Mouse (Mus musculus): ENCODE data around the gene Olfr1123. TPM values are rescaled to one million over a fixed set of nuclear protein-coding genes. Genes with fewer than 3 reads are reported as not detected.

Gene Olfr1123
- total and polyA plus RNA-seq, 3 experiments: not detected

GRCm38 (mm10) chr2:87371726-87372125 is 44.7 kb upstream of the Olfr1123 start:
- TF ChIP-seq TBP (IDR thresholded peaks at IDR 0.05; ENCODE audit: low read depth, low read length): no peak
- TF ChIP-seq HCFC1 (IDR thresholded peaks at IDR 0.05; ENCODE audit: low read depth, low read length): no peak
- no peak for TF ChIP-seq E2F4 (IDR thresholded peaks at IDR 0.05; ENCODE audit: borderline replicate concordance, low read depth, low read length)
- TF ChIP-seq CHD2 (IDR thresholded peaks at IDR 0.05; ENCODE audit: low read length): no peak
- TF ChIP-seq ZMIZ1 (IDR thresholded peaks at IDR 0.05; ENCODE audit: low read depth, low read length): no peak
- TF ChIP-seq BHLHE40 (IDR thresholded peaks at IDR 0.05; ENCODE audit: borderline replicate concordance, low read depth, low read length): no peak
- no peak for TF ChIP-seq SMC3 (IDR thresholded peaks at IDR 0.05; ENCODE audit: low read depth, low read length)
- TF ChIP-seq NELFE (IDR thresholded peaks at IDR 0.05; ENCODE audit: low read depth, low read length): no peak
- TF ChIP-seq ELF1 (IDR thresholded peaks at IDR 0.05; ENCODE audit: low read depth, low read length): no peak
- TF ChIP-seq MEF2A (IDR thresholded peaks at IDR 0.05; ENCODE audit: extremely low read depth, insufficient replicate concordance, low read depth, low read length, poor library complexity, severe bottlenecking): no peak
- TF ChIP-seq MAFK (IDR thresholded peaks at IDR 0.05; ENCODE audit: borderline replicate concordance, low read depth, low read length): no peak
- TF ChIP-seq UBTF (IDR thresholded peaks at IDR 0.05; ENCODE audit: borderline replicate concordance, insufficient read depth, low read depth, low read length): no peak
- no peak for TF ChIP-seq ZC3H11A (IDR thresholded peaks at IDR 0.05; ENCODE audit: low read depth, low read length)
- TF ChIP-seq USF2 (IDR thresholded peaks at IDR 0.05; ENCODE audit: borderline replicate concordance in 1 of 2, insufficient read depth in 1 of 2, low read depth in 1 of 2, low read length in 2 of 2): no peak
- no peak for TF ChIP-seq USF1 (IDR thresholded peaks at IDR 0.05; ENCODE audit: low read depth, low read length)
- no peak for TF ChIP-seq CHD1 (IDR thresholded peaks at IDR 0.05; ENCODE audit: low read depth, low read length)
- no peak for TF ChIP-seq GATA1 (IDR thresholded peaks at IDR 0.05; ENCODE audit: low read depth, low read length)
- no peak for TF ChIP-seq EP300 (IDR thresholded peaks at IDR 0.05; ENCODE audit: low read depth in 1 of 2, low read length in 2 of 2)
- no peaks in the 10 kb centered on the region for H3K27me3 ChIP-seq (ENCODE audit: control insufficient read depth in 1 of 2, insufficient read depth in 2 of 2, low read length in 2 of 2)
- H3K79me2 ChIP-seq (ENCODE audit: control insufficient read depth, insufficient read depth, low read length, poor library complexity): no peaks in the 10 kb centered on the region
- H3K36me3 ChIP-seq (ENCODE audit: control insufficient read depth in 1 of 2, insufficient read depth in 2 of 2, low read length in 2 of 2): no peaks in the 10 kb centered on the region
- DNase-seq (ENCODE audit: low read depth, low spot score): no peak
- no peak overlapping the region for H3K27ac ChIP-seq (ENCODE audit: control insufficient read depth, low read depth, low read length)
- H3K4me1 ChIP-seq (ENCODE audit: control insufficient read depth in 1 of 2, insufficient read depth in 2 of 2, low read length in 2 of 2): no peaks in the 10 kb centered on the region
- no peak overlapping the region for H3K9ac ChIP-seq (ENCODE audit: control insufficient read depth, low read depth, low read length, poor library complexity, severe bottlenecking)
- H3K9me3 ChIP-seq (replicated peaks; ENCODE audit: insufficient read depth, low read length): no peaks in the 10 kb centered on the region
- no peak overlapping the region for H3K4me3 ChIP-seq (ENCODE audit: control insufficient read depth in 1 of 2, insufficient read depth in 1 of 2, low read depth in 2 of 2, low read length in 2 of 2)

- H3K9ac ChIP-seq (ENCODE audit: control insufficient read depth, low read depth, low read length, poor library complexity, severe bottlenecking): no peak overlapping the region
- H3K9me3 ChIP-seq (replicated peaks; ENCODE audit: insufficient read depth, low read length): no peaks in the 10 kb centered on the region
- no peak for TF ChIP-seq CTCF (IDR thresholded peaks at IDR 0.05 in 2 of 3, conservative IDR thresholded peaks at IDR 0.05 in 1 of 3; ENCODE audit: control insufficient read depth in 1 of 3, insufficient read depth in 1 of 3, low read depth in 2 of 3, low read length in 3 of 3, poor library complexity in 1 of 3, severe bottlenecking in 1 of 3)
- no peak for TF ChIP-seq MAFK (IDR thresholded peaks at IDR 0.05; ENCODE audit: borderline replicate concordance, low read depth, low read length)
- no peak for TF ChIP-seq RAD21 (IDR thresholded peaks at IDR 0.05; ENCODE audit: low read depth, low read length)
- no peak for TF ChIP-seq POLR2A (IDR thresholded peaks at IDR 0.05; ENCODE audit: control insufficient read depth in 1 of 2, insufficient read depth in 1 of 2, low read depth in 1 of 2, low read length in 2 of 2, poor library complexity in 1 of 2)
- TF ChIP-seq TCF12 (IDR thresholded peaks at IDR 0.05; ENCODE audit: low read depth, low read length): no peak
- DNase-seq (ENCODE audit: low read depth, low spot score): no peak
- H3K79me2 ChIP-seq (ENCODE audit: control insufficient read depth, insufficient read depth, low read length, poor library complexity): no peaks in the 10 kb centered on the region
- H3K36me3 ChIP-seq (ENCODE audit: control insufficient read depth in 1 of 2, insufficient read depth in 2 of 2, low read length in 2 of 2): no peaks in the 10 kb centered on the region
- H3K4me3 ChIP-seq (ENCODE audit: control insufficient read depth in 1 of 2, insufficient read depth in 1 of 2, low read depth in 2 of 2, low read length in 2 of 2): no peak overlapping the region
- H3K27ac ChIP-seq (ENCODE audit: control insufficient read depth, low read depth, low read length): no peak overlapping the region
- no peaks in the 10 kb centered on the region for H3K27me3 ChIP-seq (ENCODE audit: control insufficient read depth in 1 of 2, insufficient read depth in 2 of 2, low read length in 2 of 2)
- no peaks in the 10 kb centered on the region for H3K4me1 ChIP-seq (ENCODE audit: control insufficient read depth in 1 of 2, insufficient read depth in 2 of 2, low read length in 2 of 2)
Measured at GRCm38 (mm10) chr2:87383935-87384334, 32.5 kb upstream of the Olfr1123 start.
